Mouse (Mus musculus): ENCODE results near the gene Gm4513. TPM values are rescaled to one million over a fixed set of nuclear protein-coding genes. Genes with fewer than 3 reads are reported as not detected.
"Not testable (repeated sequence)": the region's sequence is repeated elsewhere in the genome, so short reads cannot be mapped to it uniquely, and the experiment has no call there.

Gene Gm4513
- not detected in 2 replicates for polyA plus RNA-seq (2012; ENCODE audit: insufficient read depth, insufficient read length, missing spikeins)

- not testable (repeated sequence) for H3K27ac ChIP-seq (replicated peaks; ENCODE audit: low read depth, low read length); H3K4me3 ChIP-seq (ENCODE audit: insufficient read depth, low read depth, low read length); H3K4me1 ChIP-seq (ENCODE audit: control insufficient read depth, insufficient read depth, insufficient read length, low read length)
These were observed at the start of gene Gm4513 for GRCm38 (mm10) chr7:20598921-20599320. TSS of gene Gm4513 (minus strand) at chr7:20599021.

DNA sequence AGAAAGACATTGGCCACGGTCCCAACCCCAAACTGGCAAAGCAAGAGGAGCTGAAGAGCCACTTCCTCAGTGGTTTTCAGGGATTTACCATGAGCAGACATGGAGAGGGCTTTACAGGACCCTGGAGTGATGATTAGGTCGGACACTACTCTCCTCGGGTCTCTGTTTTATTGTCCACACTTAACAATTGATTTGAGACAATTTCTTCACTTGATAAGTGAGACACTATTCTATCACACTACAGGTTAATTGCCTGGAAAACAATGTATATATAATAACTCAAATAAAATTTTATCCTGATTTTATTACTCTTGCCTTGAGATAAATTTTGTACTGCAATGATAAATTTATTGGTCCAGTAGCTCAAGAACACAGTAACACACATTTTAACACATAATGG lies 22.7 kb downstream of the Gm4513 start, which contains the start of gene Gm4141:
Gene Gm4141, minus strand, starts transcription at position 101 of the 400 bp plus-strand sequence.
- not testable (repeated sequence) for H3K4me3 ChIP-seq (ENCODE audit: insufficient read depth, low read depth, low read length); H3K4me1 ChIP-seq (ENCODE audit: control insufficient read depth, insufficient read depth, insufficient read length, low read length); H3K27ac ChIP-seq (replicated peaks; ENCODE audit: low read depth, low read length)

- H3K4me3 ChIP-seq (ENCODE audit: insufficient read depth, low read depth, low read length); H3K4me1 ChIP-seq (ENCODE audit: control insufficient read depth, insufficient read depth, insufficient read length, low read length); H3K27ac ChIP-seq (replicated peaks; ENCODE audit: low read depth, low read length): not testable (repeated sequence)
These were observed 53.2 kb downstream of the Gm4513 start, which contains the start of gene Gm5726 for GRCm38 (mm10) chr7:20545657-20546056. TSS of gene Gm5726 (minus strand) at chr7:20545757.

Other genes with a start within 250 kb of the Gm4513 start
- gene Gm5728, start 223.6 kb downstream of the Gm4513 start, polyA plus RNA-seq (2012; ENCODE audit: insufficient read depth, insufficient read length, missing spikeins), result not detected in 2 replicates
- not detected in 2 replicates for gene Vmn1r100, start 181.1 kb downstream of the Gm4513 start, polyA plus RNA-seq (2012; ENCODE audit: insufficient read depth, insufficient read length, missing spikeins)
- gene Vmn1r101, start 156.4 kb downstream of the Gm4513 start, polyA plus RNA-seq (2012; ENCODE audit: insufficient read depth, insufficient read length, missing spikeins), result not detected in 2 replicates
- gene Gm10670, start 124.1 kb downstream of the Gm4513 start, polyA plus RNA-seq (2012; ENCODE audit: insufficient read depth, insufficient read length, missing spikeins), result not detected in 2 replicates
- gene Vmn1r103, start 88.5 kb downstream of the Gm4513 start, polyA plus RNA-seq (2012; ENCODE audit: insufficient read depth, insufficient read length, missing spikeins), result not detected in 2 replicates
- gene Vmn1r104, start 65.2 kb downstream of the Gm4513 start, polyA plus RNA-seq (2012; ENCODE audit: insufficient read depth, insufficient read length, missing spikeins), result not detected in 2 replicates
- not detected in 2 replicates for gene Gm5726, start 53.3 kb downstream of the Gm4513 start, polyA plus RNA-seq (2012; ENCODE audit: insufficient read depth, insufficient read length, missing spikeins)
- gene Gm4141, start 22.8 kb downstream of the Gm4513 start, polyA plus RNA-seq (2012; ENCODE audit: insufficient read depth, insufficient read length, missing spikeins), result not detected in 2 replicates
- not detected in 2 replicates for gene Vmn1r107, start 69.9 kb upstream of the Gm4513 start, polyA plus RNA-seq (2012; ENCODE audit: insufficient read depth, insufficient read length, missing spikeins)
- not detected in 2 replicates for gene Vmn1r111, start 104.2 kb upstream of the Gm4513 start, polyA plus RNA-seq (2012; ENCODE audit: insufficient read depth, insufficient read length, missing spikeins)
- not detected in 2 replicates for gene Gm10668, start 131.6 kb upstream of the Gm4513 start, polyA plus RNA-seq (2012; ENCODE audit: insufficient read depth, insufficient read length, missing spikeins)
- gene Vmn1r112, start 172.2 kb upstream of the Gm4513 start, polyA plus RNA-seq (2012; ENCODE audit: insufficient read depth, insufficient read length, missing spikeins), result not detected in 2 replicates
- gene Vmn1r113, start 188.3 kb upstream of the Gm4513 start, polyA plus RNA-seq (2012; ENCODE audit: insufficient read depth, insufficient read length, missing spikeins), result not detected in 2 replicates
- gene Vmn1r114, start 213.2 kb upstream of the Gm4513 start, polyA plus RNA-seq (2012; ENCODE audit: insufficient read depth, insufficient read length, missing spikeins), result not detected in 2 replicates
- not detected in 2 replicates for gene Vmn1r115, start 246.0 kb upstream of the Gm4513 start, polyA plus RNA-seq (2012; ENCODE audit: insufficient read depth, insufficient read length, missing spikeins)

Measured in brown adipose tissue, adult 24 weeks (tissue).